Mouse (Mus musculus): ENCODE data around the gene Ubb. TPM values are rescaled to one million over a fixed set of nuclear protein-coding genes. Genes with fewer than 3 reads are reported as not detected.
A peak's percentile ranks its signal among the peaks of the same experiment; 100 is the strongest.

Ubb gene
- polyA plus RNA-seq, 1 experiment from 2014 or later: 1,934 TPM

DNA sequence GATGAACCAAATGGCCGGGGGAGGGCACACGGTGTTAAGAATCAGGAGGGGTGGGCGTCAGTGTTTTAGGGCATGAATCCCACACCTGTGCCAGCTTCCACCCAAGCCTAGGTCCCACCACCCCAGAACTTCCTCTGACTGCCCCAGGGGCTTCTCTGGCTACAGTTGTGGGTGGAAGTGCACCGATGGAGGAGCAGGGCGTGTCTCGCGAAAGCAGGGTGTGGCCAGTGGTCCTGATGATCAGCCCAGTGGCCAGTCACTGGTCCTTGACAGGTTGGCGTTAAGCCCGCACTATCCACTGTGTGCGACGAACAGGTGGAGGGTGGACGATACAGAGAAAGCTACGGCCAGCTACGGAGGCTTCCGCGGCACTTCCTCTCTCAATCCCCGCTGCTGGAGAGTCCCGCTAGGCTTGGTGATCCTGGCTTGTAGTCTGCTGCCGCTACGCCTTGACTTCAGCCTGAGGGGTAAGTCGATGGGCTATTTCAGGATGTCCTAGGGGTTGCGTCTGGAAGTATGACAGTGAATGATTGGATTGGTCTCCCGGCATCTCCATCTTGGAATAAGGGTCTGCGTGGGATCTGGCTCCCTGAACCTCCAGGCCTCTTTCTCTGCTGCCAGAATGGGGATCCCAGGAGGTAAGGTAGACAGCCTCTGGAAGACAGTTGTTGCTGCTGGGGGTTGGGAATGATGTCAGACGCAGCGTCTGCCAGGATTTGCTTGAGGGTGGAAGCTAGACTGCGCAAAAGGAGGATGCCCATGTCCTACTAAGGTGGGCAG, 24.9 kb downstream of the Ubb start:
- Histone ChIP-seq H3K36me3 (ENCODE audit: control insufficient read depth, insufficient read depth, low read length) (no peaks in the 10 kb centered on the region), H3K9ac (ENCODE audit: low read length) (peak overlapping the region; percentile 57), H3K4me2 (replicated peaks; ENCODE audit: low read depth) (peak overlapping the region; percentile 94), H3K9me3 (ENCODE audit: control insufficient read depth, low read length) (no peaks in the 10 kb centered on the region), H3K27ac (replicated peaks) (peak overlapping the region; percentile 56), H3K4me3 (ENCODE audit: low read depth, low read length) (peak overlapping the region; percentile 53), H3K27me3 (ENCODE audit: control insufficient read depth, insufficient read depth, low read length) (no peaks in the 10 kb centered on the region), H3K4me1 (replicated peaks; ENCODE audit: control insufficient read depth, insufficient read depth) (no peaks in the 10 kb centered on the region)
- peak; percentile 44 for DNase-seq (ENCODE audit: low spot score)
- ATAC-seq (ENCODE audit: low FRiP score, low TSS enrichment): peak; percentile 53
- WGBS: 7% methylated on average over 27 of the region's 27 CpGs
- TF ChIP-seq CTCF (IDR thresholded peaks at IDR 0.05; ENCODE audit: low read depth) (no peak), EP300 (optimal IDR thresholded peaks at IDR 0.05) (no peak)

DNA sequence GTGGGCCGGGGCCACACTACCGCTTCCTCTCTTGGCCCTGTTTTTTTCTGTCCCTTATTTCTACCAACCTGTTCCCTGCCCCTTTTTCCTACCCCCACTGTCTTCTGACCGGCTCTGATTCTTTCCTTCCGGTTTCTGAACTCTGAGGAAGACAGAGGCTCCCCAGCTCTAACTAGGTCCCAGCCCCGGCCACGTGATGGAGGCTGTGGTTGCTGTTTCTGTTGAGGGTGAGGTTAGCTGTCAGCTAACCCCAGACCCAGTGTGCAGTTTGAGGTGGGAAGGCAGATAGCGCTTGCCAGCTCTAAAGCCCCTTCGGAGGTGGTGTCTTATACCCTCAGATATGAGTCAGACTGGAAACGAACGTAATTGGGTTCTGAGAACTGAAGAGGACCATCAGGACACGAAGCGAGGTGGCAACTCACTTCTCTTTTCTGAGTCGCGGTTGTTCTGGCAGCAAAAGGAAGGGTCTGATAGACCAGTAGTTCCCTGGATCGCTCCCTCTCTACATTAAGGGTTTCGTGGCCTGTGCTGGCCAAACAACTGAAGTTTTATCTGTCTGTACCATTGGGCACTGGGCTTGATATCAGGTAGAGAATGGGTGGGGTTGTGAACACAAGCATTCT, 25.7 kb downstream of the Ubb start:
- 55% methylated on average over 16 of the region's 16 CpGs for whole genome bisulfite sequencing
- Histone ChIP-seq H3K4me3 (ENCODE audit: low read depth, low read length) (peak overlapping the region; percentile 53), H3K4me2 (replicated peaks; ENCODE audit: low read depth) (peak overlapping the region; percentile 94), H3K9me3 (ENCODE audit: control insufficient read depth, low read length) (no peaks in the 10 kb centered on the region), H3K9ac (ENCODE audit: low read length) (peak overlapping the region; percentile 57), H3K36me3 (ENCODE audit: control insufficient read depth, insufficient read depth, low read length) (no peaks in the 10 kb centered on the region), H3K27ac (replicated peaks) (peak overlapping the region; percentile 56), H3K27me3 (ENCODE audit: control insufficient read depth, insufficient read depth, low read length) (no peaks in the 10 kb centered on the region), H3K4me1 (replicated peaks; ENCODE audit: control insufficient read depth, insufficient read depth) (no peaks in the 10 kb centered on the region)
- TF ChIP-seq EP300 (optimal IDR thresholded peaks at IDR 0.05) (no peak), CTCF (IDR thresholded peaks at IDR 0.05; ENCODE audit: low read depth) (no peak)
- DNase-seq (ENCODE audit: low spot score) (no peak), ATAC-seq (ENCODE audit: low FRiP score, low TSS enrichment) (no peak)

DNA sequence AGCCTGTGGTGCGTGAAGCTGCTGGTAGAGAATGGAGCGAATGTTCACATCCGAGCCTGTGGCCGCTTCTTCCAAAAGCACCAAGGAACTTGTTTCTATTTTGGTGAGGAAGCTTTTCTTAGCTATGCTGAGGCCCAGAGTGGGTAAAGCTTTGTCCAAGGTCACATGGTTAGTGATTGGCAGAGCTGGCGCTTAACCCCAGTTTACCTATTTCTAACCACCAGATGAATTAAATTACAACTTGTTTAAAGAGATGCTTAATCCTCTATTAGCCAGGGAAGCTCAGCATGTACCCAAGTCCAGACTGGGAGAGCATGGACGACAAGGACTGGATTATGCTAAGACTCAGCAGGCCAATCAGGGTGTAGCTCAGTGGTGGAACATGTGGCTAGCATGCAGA, 32.1 kb downstream of the Ubb start:
- no peak overlapping the region for H3K4me2 ChIP-seq (replicated peaks; ENCODE audit: low read depth)
- no peaks in the 10 kb centered on the region for H3K4me1 ChIP-seq (replicated peaks; ENCODE audit: control insufficient read depth, insufficient read depth)
- no peak overlapping the region for H3K27ac ChIP-seq (replicated peaks)
- H3K4me3 ChIP-seq (ENCODE audit: low read depth, low read length): no peak overlapping the region
- WGBS: 84% methylated on average over 6 of the region's 6 CpGs
- no peak for ATAC-seq (ENCODE audit: low FRiP score, low TSS enrichment)
- DNase-seq (ENCODE audit: low spot score): no peak
- H3K9me3 ChIP-seq (ENCODE audit: control insufficient read depth, low read length): no peaks in the 10 kb centered on the region
- H3K36me3 ChIP-seq (ENCODE audit: control insufficient read depth, insufficient read depth, low read length): no peaks in the 10 kb centered on the region; the same call in 1 of the 2 replicates
- H3K27me3 ChIP-seq (ENCODE audit: control insufficient read depth, insufficient read depth, low read length): no peaks in the 10 kb centered on the region
- TF ChIP-seq EP300 (optimal IDR thresholded peaks at IDR 0.05): no peak
- no peak for TF ChIP-seq CTCF (IDR thresholded peaks at IDR 0.05; ENCODE audit: low read depth)
- H3K9ac ChIP-seq (ENCODE audit: low read length): no peak overlapping the region

DNA sequence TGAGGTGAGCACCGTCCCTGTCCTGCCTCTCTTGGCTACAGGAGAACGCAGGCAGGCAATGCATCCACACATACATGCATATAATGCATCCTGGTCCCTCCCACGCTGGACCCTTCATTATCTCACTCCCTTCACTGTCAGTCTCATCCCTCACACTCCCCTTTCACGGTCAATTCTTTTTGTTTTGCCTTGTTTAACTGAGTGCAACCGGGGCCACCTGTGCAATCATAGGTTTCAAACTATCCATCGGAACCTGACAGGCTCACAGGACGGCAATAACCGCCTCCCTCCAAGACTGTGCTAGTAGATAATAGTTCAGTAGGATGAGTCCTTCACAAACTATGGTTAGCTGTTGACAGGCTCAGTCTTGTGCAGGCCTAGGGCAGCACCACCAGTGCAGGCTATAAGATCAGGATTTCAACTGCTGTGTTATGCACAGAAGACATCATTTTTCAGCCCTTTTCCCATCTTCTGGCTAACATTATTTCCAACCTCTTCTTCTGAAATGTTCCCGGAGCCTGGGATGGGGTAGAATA, 33.8 kb downstream of the Ubb start:
- 63% methylated on average over 9 of the region's 9 CpGs for WGBS
- Histone ChIP-seq H3K9me3 (ENCODE audit: control insufficient read depth, low read length) (no peaks in the 10 kb centered on the region), H3K36me3 (ENCODE audit: control insufficient read depth, insufficient read depth, low read length) (no peaks in the 10 kb centered on the region; the same call in 1 of the 2 replicates), H3K27ac (replicated peaks) (no peak overlapping the region), H3K4me1 (replicated peaks; ENCODE audit: control insufficient read depth, insufficient read depth) (no peaks in the 10 kb centered on the region), H3K27me3 (ENCODE audit: control insufficient read depth, insufficient read depth, low read length) (no peaks in the 10 kb centered on the region), H3K4me3 (ENCODE audit: low read depth, low read length) (no peak overlapping the region), H3K4me2 (replicated peaks; ENCODE audit: low read depth) (no peak overlapping the region), H3K9ac (ENCODE audit: low read length) (no peak overlapping the region)
- DNase-seq (ENCODE audit: low spot score): no peak
- TF ChIP-seq CTCF (IDR thresholded peaks at IDR 0.05; ENCODE audit: low read depth) (no peak), EP300 (optimal IDR thresholded peaks at IDR 0.05) (no peak)
- no peak for ATAC-seq (ENCODE audit: low FRiP score, low TSS enrichment)

DNA sequence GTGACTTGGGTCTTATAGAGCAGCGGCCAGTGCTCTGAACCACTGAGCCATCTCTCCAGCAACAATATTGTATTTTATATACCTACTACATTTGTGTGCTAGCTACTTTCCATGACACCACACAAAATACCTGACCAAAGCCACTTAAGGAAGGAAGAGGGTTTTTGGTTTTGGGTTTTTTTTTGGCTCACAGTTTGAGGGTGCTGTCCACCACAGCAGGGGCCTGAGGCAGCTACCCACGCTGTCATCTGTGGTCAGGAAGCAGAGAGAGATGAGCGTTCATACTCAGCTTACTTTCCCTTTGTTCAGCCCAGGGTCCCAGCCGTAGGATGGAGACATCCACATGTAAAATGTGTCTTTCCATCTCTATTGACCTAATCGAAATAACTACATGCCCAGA, 36.1 kb downstream of the Ubb start:
- Histone ChIP-seq H3K4me3 (ENCODE audit: low read depth, low read length) (no peak overlapping the region), H3K4me1 (replicated peaks; ENCODE audit: control insufficient read depth, insufficient read depth) (no peaks in the 10 kb centered on the region), H3K9me3 (ENCODE audit: control insufficient read depth, low read length) (no peaks in the 10 kb centered on the region), H3K4me2 (replicated peaks; ENCODE audit: low read depth) (no peak overlapping the region), H3K27me3 (ENCODE audit: control insufficient read depth, insufficient read depth, low read length) (no peaks in the 10 kb centered on the region), H3K9ac (ENCODE audit: low read length) (no peak overlapping the region), H3K27ac (replicated peaks) (no peak overlapping the region), H3K36me3 (ENCODE audit: control insufficient read depth, insufficient read depth, low read length) (no peaks in the 10 kb centered on the region; the same call in 1 of the 2 replicates)
- 86% methylated on average over 5 of the region's 5 CpGs for WGBS
- DNase-seq (ENCODE audit: low spot score): no peak
- TF ChIP-seq EP300 (optimal IDR thresholded peaks at IDR 0.05): no peak
- TF ChIP-seq CTCF (IDR thresholded peaks at IDR 0.05; ENCODE audit: low read depth): no peak
- ATAC-seq (ENCODE audit: low FRiP score, low TSS enrichment): no peak

DNA sequence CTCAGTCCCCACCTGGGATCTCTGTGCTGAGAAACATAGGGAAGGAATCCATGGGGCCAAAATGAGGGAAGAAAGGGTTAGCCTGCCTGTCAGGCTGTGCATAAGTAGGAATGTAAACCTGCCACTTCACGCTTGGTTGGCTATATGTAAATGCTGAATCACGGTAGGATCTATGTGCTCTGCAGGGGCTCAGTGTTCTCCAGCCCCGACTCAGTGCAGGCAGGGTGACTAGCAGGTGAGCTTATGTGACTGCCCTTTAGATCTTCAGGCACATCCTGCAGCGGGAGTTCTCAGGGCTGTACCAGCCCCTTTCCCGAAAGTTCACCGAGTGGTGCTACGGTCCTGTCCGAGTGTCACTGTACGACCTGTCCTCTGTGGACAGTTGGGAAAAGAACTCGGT, 38.4 kb downstream of the Ubb start:
- no peak for DNase-seq (ENCODE audit: low spot score)
- no peaks in the 10 kb centered on the region for H3K9me3 ChIP-seq (ENCODE audit: control insufficient read depth, low read length)
- no peaks in the 10 kb centered on the region for H3K27me3 ChIP-seq (ENCODE audit: control insufficient read depth, insufficient read depth, low read length)
- no peaks in the 10 kb centered on the region; the same call in 1 of the 2 replicates for H3K36me3 ChIP-seq (ENCODE audit: control insufficient read depth, insufficient read depth, low read length)
- no peaks in the 10 kb centered on the region for H3K4me1 ChIP-seq (replicated peaks; ENCODE audit: control insufficient read depth, insufficient read depth)
- no peak overlapping the region for H3K27ac ChIP-seq (replicated peaks)
- no peak overlapping the region for H3K4me2 ChIP-seq (replicated peaks; ENCODE audit: low read depth)
- TF ChIP-seq CTCF (IDR thresholded peaks at IDR 0.05; ENCODE audit: low read depth): no peak
- no peak for TF ChIP-seq EP300 (optimal IDR thresholded peaks at IDR 0.05)
- no peak for ATAC-seq (ENCODE audit: low FRiP score, low TSS enrichment)
- 77% methylated on average over 10 of the region's 10 CpGs for WGBS
- no peak overlapping the region for H3K9ac ChIP-seq (ENCODE audit: low read length)
- H3K4me3 ChIP-seq (ENCODE audit: low read depth, low read length): no peak overlapping the region
